In the genomic region with DNA sequence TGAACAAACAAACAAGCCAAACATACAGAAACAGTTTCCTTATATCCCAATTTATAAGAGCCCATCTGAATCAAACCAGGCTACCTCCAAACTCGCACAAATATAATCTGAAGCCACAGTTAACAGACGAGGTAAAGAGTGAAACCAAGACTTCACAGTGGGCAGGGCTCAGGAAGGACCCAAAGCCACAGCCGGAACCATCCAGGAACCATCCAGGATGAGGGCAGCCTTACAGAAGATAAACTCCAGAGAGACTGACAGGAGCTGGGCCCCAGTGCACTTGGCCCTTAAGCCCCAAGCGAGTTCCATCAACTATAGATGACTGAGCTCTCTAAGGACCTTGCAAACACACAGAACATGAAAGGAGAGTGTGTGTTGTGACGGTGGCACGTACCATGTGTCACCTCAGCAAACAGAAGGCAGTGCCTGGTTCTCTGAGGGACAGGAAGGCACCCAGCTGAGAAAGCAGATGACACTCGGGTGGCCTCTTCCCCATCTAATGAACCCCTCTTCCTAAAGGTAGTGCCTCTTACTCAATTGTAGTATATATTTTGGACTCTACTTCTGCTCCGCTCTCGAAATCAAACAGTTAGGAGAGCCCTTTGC, we compare ENCODE assay signal across 23 mouse cellular contexts. TPM values are rescaled to one million over a fixed set of nuclear protein-coding genes. Genes with fewer than 3 reads are reported as not detected.
DNase-seq lines count a peak whose midpoint lies in the region; ATAC-seq and TF ChIP-seq lines count a peak whose summit lies in the region.
"Had no signal": no experiment of that assay in that cellular context is flagged by ENCODE, and none has a peak within 500 bp of the region (broad histone marks: within the 10 kb centered on the region; RNA-seq: fewer than 3 reads in every experiment).

No protein-coding gene starts in this region.

- no peak for TF ChIP-seq EP300 in heart, adult 2 months (IDR thresholded peaks at IDR 0.05; ENCODE audit: insufficient read depth, low read depth, low read length)

- no peaks in the 10 kb centered on the region for H3K9me3 ChIP-seq in kidney, embryonic 16.5 days (ENCODE audit: low read length)
- H3K9me3 ChIP-seq: embryonic facial prominence, embryonic 15.5 days; G1E; heart, embryonic 12.5 days; limb, embryonic 15.5 days; midbrain, embryonic 10.5 days had no signal

- no peak for DNase-seq in cerebellum, postnatal 4 days (ENCODE audit: low spot score in 2 of 2)
- peak; percentile 79 for DNase-seq in cerebellum, adult 9-10 months
- no peak for DNase-seq in adrenal gland, postnatal 10 days
- no peak for DNase-seq in heart, adult 2 months
- DNase-seq in yolk sac, embryonic 10.5 days (ENCODE audit: low spot score): no peak
- DNase-seq: adrenal gland, postnatal 36 days; forebrain, postnatal 0 days; gastrocnemius, postnatal 36 days; heart, postnatal 14 days; kidney, postnatal 10 days; layer of hippocampus, postnatal 36 days; thymus, postnatal 14 days had no signal

- intact Hi-C loops in heart, adult 2 months (cut with DNase I): no loop called here

- no peak for TF ChIP-seq CTCF in heart, adult 2 months (IDR thresholded peaks at IDR 0.05)

- H3K79me2 ChIP-seq in heart, adult 2 months (replicated peaks; ENCODE audit: control insufficient read depth, insufficient read depth, low read length): no peaks in the 10 kb centered on the region

- H3K4me1 ChIP-seq in heart, adult 2 months (ENCODE audit: control insufficient read depth, insufficient read depth, low read length): 0 out of 2 replicates have a peak, but pooled peaks cover 2% of the 10 kb centered on the region
- peaks cover 7% of the 10 kb centered on the region for H3K4me1 ChIP-seq in kidney, embryonic 16.5 days (ENCODE audit: insufficient read depth, low read length)
- H3K4me1 ChIP-seq: midbrain, embryonic 10.5 days had no signal

- no peak overlapping the region for H3K27ac ChIP-seq in heart, adult 2 months
- no peak overlapping the region for H3K27ac ChIP-seq in kidney, embryonic 16.5 days (ENCODE audit: low read length)
- H3K27ac ChIP-seq: embryonic facial prominence, embryonic 15.5 days; limb, embryonic 15.5 days; midbrain, embryonic 10.5 days had no signal

- TF ChIP-seq POLR2A in heart, adult 2 months (IDR thresholded peaks at IDR 0.05; ENCODE audit: insufficient read depth, low read depth, low read length): no peak

- no peaks in the 10 kb centered on the region for H3K27me3 ChIP-seq in heart, adult 2 months (ENCODE audit: control insufficient read depth, insufficient read depth, low read length)
- H3K27me3 ChIP-seq in kidney, embryonic 16.5 days (ENCODE audit: insufficient read depth, low read length): no peaks in the 10 kb centered on the region
- H3K27me3 ChIP-seq: embryonic facial prominence, embryonic 15.5 days; heart, embryonic 12.5 days; limb, embryonic 15.5 days had no signal

- H3K9ac ChIP-seq in heart, adult 2 months (ENCODE audit: low read depth, low read length): no peak overlapping the region
- no peak overlapping the region for H3K9ac ChIP-seq in kidney, embryonic 16.5 days (replicated peaks; ENCODE audit: low read length)
- H3K9ac ChIP-seq: embryonic facial prominence, embryonic 15.5 days; forebrain, postnatal 0 days; heart, embryonic 12.5 days; limb, embryonic 15.5 days had no signal

- H3K4me3 ChIP-seq in heart, adult 2 months: no peak overlapping the region
- no peak overlapping the region for H3K4me3 ChIP-seq in kidney, embryonic 16.5 days (ENCODE audit: low read length)
- H3K4me3 ChIP-seq: embryonic facial prominence, embryonic 15.5 days; heart, embryonic 12.5 days; limb, embryonic 15.5 days; midbrain, embryonic 10.5 days had no signal

- 78% methylated on average over 9 of the region's 9 CpGs for whole genome bisulfite sequencing in heart, adult 2 months
- WGBS in kidney, embryonic 16.5 days: 90% methylated on average over 9 of the region's 9 CpGs

- peak; percentile 69; the same call in 1 of the 2 replicates for ATAC-seq in cerebellum, adult (ENCODE audit: insufficient number of reproducible peaks, low FRiP score, low TSS enrichment)
- ATAC-seq in hematopoietic stem cell, adult 5-6 weeks (replicated peaks in 1 of 2; ENCODE audit: insufficient read depth in 1 of 2, low FRiP score in 2 of 2, low TSS enrichment in 1 of 2, low read depth in 1 of 2, poor library complexity in 2 of 2, severe bottlenecking in 2 of 2): peak; percentile 76 to 80
- ATAC-seq in kidney, embryonic 16.5 days (ENCODE audit: low FRiP score, low TSS enrichment): no peak
- ATAC-seq: forebrain, postnatal 0 days; hindbrain, embryonic 16.5 days; intestine, postnatal 0 days; lung, postnatal 0 days had no signal

- no peak overlapping the region for H3K4me2 ChIP-seq in kidney, embryonic 16.5 days (replicated peaks; ENCODE audit: low read depth, low read length)
- H3K4me2 ChIP-seq: embryonic facial prominence, embryonic 15.5 days; heart, embryonic 12.5 days; limb, embryonic 15.5 days had no signal

- no peaks in the 10 kb centered on the region for H3K36me3 ChIP-seq in heart, adult 2 months (ENCODE audit: control insufficient read depth, insufficient read depth, low read length)
- peaks cover 18% of the 10 kb centered on the region for H3K36me3 ChIP-seq in kidney, embryonic 16.5 days (ENCODE audit: insufficient read depth, low read length)

RNA-seq across cellular contexts. Expression of a gene that starts 10.0 kb away (rescaled TPM):
- 10.1 and 12.0 TPM in 2 replicates for total RNA-seq in hematopoietic stem cell, adult 5-6 weeks (2017)
- total RNA-seq in adrenal gland, postnatal 10 days (2021): 10 to 100 TPM; 10.2 to 16.1 TPM
- 1 to 10 TPM; 6.0 to 6.2 TPM for total RNA-seq in heart, adult 2 months (2021)
- 6.0 and 7.4 TPM in 2 replicates for polyA plus RNA-seq in heart, adult 2 months (2012; rRNA removed)
- polyA plus RNA-seq in kidney, embryonic 16.5 days (2015; fragmentation: Nextera tagmentation; extraction: Ambion mirVana): 24.1 and 31.1 TPM in 2 replicates

RNA-seq across cellular contexts. Expression of a gene that starts 19.9 kb away (rescaled TPM):
- 7.3 and 11.0 TPM in 2 replicates for total RNA-seq in hematopoietic stem cell, adult 5-6 weeks (2017)
- 10 to 100 TPM; 28.8 to 30.4 TPM for total RNA-seq in adrenal gland, postnatal 10 days (2021)
- total RNA-seq in heart, adult 2 months (2021): 10 to 100 TPM; 29.5 to 30.6 TPM
- polyA plus RNA-seq in heart, adult 2 months (2012; rRNA removed): 22.7 and 25.3 TPM in 2 replicates
- polyA plus RNA-seq in kidney, embryonic 16.5 days (2015; fragmentation: Nextera tagmentation; extraction: Ambion mirVana): 35.2 and 38.8 TPM in 2 replicates
